Mouse (Mus musculus): ENCODE data around the gene Gm7982.
"Not testable (repeated sequence)": the region's sequence is repeated elsewhere in the genome, so short reads cannot be mapped to it uniquely, and the experiment has no call there.

Gene Gm7982

DNA sequence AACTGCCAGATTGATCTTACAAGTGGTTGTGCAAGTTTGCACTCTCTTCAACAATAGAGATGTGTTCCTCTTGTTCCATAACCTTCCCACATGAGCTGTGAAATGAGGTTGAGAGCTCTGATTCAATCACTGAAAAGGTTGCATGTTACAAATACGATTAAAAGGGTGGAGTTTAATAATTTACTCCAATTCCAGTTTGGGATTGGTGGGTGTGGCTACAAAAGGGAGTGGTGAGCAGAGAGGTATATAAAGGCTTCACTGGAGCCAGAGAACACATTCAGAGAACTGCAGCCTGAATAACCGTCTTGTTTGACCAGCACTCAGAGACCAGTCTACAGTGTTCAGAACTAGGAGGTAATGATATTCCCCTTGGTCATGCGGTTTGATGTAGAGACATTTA, at the start of gene Gm7982:
TSS of gene Gm7982 (plus strand) at position 301 of the 400 bp plus-strand sequence.
- not testable (repeated sequence) for DNase-seq (ENCODE audit: low read depth, low spot score)

DNA sequence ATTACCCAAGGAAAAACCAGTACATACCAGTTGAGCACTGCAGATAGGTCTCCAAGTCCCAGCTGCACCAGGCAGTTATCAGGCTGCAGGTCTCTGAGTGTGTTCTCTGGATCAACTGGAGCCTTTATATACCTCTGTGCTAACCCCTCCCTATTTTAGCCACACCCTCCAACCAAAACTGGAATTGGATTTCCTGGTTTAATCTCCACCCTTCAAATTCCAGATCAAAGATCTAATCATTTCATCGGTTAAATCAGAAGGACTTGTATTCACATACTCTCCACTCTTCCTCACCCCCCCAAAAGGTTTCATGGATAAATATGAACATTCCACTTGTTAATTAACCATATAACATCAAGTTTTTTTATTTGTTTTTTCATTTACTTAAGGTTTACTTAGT, 5.7 kb upstream of the Gm7982 start, which contains the start of gene Gm7978:
TSS of gene Gm7978 (minus strand) at position 101 of the 400 bp plus-strand sequence.
- DNase-seq (ENCODE audit: low read depth, low spot score), result not testable (repeated sequence)

DNA sequence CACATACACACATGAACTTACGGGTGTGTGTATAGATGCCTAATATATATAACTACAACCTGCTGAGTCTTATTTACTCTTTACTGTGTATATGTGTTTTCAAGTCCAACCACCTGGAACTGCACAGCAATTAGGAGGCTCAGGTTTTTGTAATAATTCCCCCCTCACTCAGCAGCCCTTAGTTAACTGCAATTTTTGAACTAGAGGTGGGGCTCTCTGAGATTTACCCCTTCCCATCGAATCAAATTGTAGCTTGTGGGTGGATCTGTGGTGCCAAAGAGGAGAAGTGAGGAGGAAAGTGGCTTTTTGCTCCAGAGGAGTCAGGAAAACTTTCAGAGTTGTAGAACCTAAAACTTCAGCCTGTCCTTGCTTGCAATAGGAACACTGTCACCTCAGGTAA, 33.9 kb downstream of the Gm7982 start, which contains the start of gene E330014E10Rik:
TSS of gene E330014E10Rik (plus strand) at position 301 of the 400 bp plus-strand sequence.
- not testable (repeated sequence) for DNase-seq (ENCODE audit: low read depth, low spot score)
